Mouse (Mus musculus) kidney, embryonic 16.5 days (tissue): Measurements from ENCODE around the gene Vmn1r16. TPM values are rescaled to one million over a fixed set of nuclear protein-coding genes. Genes with fewer than 3 reads are reported as not detected.
"Not testable (repeated sequence)": the region's sequence is repeated elsewhere in the genome, so short reads cannot be mapped to it uniquely, and the experiment has no call there.

ENCODE experiments used
- ATAC-seq: fragments of 200-750 bp; cut with Nextera tagmentation; 2 replicates; pipeline ENCODE4 v1.8.0; 2017; ENCODE audit warnings: moderate TSS enrichment; ENCODE audit not compliant: low FRiP score, low TSS enrichment
- H3K27ac ChIP-seq: fragments of 300-500 bp; sonication (generic); 2 replicates; pipeline ENCODE4 v1.5.1; 2014; ENCODE audit warnings: low read length
- H3K27me3 ChIP-seq: fragments of 300-500 bp; sonication (generic); 2 replicates; pipeline ENCODE4 v1.6.1; 2014; ENCODE audit warnings: low read length, control low read depth, mixed read lengths; ENCODE audit not compliant: insufficient read depth
- H3K36me3 ChIP-seq: fragments of 300-500 bp; sonication (generic); 2 replicates; pipeline ENCODE4 v1.6.1; 2014; ENCODE audit warnings: low read length, control low read depth, mixed read lengths; ENCODE audit not compliant: insufficient read depth
- H3K4me1 ChIP-seq: fragments of 300-500 bp; sonication (generic); 2 replicates; pipeline ENCODE4 v1.6.1; 2014; ENCODE audit warnings: low read length, control low read depth, mixed read lengths; ENCODE audit not compliant: insufficient read depth
- H3K4me2 ChIP-seq: fragments of 300-500 bp; sonication (generic); replicated peaks from 2 replicates; pipeline ENCODE4 v1.6.1; 2014; ENCODE audit warnings: low read depth, low read length
- H3K4me3 ChIP-seq: fragments of 300-500 bp; sonication (generic); 2 replicates; pipeline ENCODE4 v1.5.1; 2014; ENCODE audit warnings: mild to moderate bottlenecking, low read length
- H3K9ac ChIP-seq: fragments of 300-500 bp; sonication (generic); replicated peaks from 2 replicates; pipeline ENCODE4 v1.6.1; 2014; ENCODE audit warnings: low read length
- H3K9me3 ChIP-seq: fragments of 300-500 bp; sonication (generic); 2 replicates; pipeline ENCODE4 v1.6.1; 2016; ENCODE audit warnings: low read length, control low read depth
- WGBS: fragments of 180-500 bp; shearing (Covaris S2); extraction: QIAGEN DNeasy Blood & Tissue Kit; methylation state at CpG from one replicate; pipeline ENCODE4 v1.1.7; 2014; 5-methylcytosine and 5-hydroxymethylcytosine counted together
- polyA plus RNA-seq: library from polyadenylated mRNA; unstranded; fragments of >200 nt; fragmentation: Nextera tagmentation; extraction: Ambion mirVana; gene quantifications from 2 replicates; pipeline ENCODE4 v1.2.1, GENCODE M21; 2015

The Vmn1r16 gene
- polyA plus RNA-seq, result not detected in 2 replicates

GRCm38 (mm10) chr6:57329394-57329793 lies at the start of gene Vmn1r16:
Vmn1r16 (minus strand) TSS chr6:57329494.
- WGBS, result 73% methylated on average over 3 of the region's 3 CpGs
- Histone ChIP-seq H3K36me3 (no peaks in the 10 kb centered on the region), H3K4me2 (no peak within 1 kb of the TSS), H3K4me3 (no peak within 1 kb of the TSS), H3K9me3 (no peaks in the 10 kb centered on the region), H3K27me3 (no peaks in the 10 kb centered on the region), H3K9ac (no peak within 1 kb of the TSS), H3K27ac (no peak within 1 kb of the TSS), H3K4me1 (no peaks in the 10 kb centered on the region)
- no peak for ATAC-seq

- Histone ChIP-seq H3K4me1 (no peaks in the 10 kb centered on the region), H3K4me2 (no peak overlapping the region), H3K9ac (no peak overlapping the region), H3K36me3 (no peaks in the 10 kb centered on the region), H3K4me3 (no peak overlapping the region), H3K9me3 (no peaks in the 10 kb centered on the region), H3K27ac (no peak overlapping the region), H3K27me3 (no peaks in the 10 kb centered on the region)
- WGBS, result 89% methylated on average over 1 of the region's 1 CpGs
- ATAC-seq, result no peak
These were observed 38.2 kb upstream of the Vmn1r16 start for GRCm38 (mm10) chr6:57367496-57367895.

- H3K27me3 ChIP-seq, H3K36me3 ChIP-seq, H3K27ac ChIP-seq, H3K4me2 ChIP-seq, H3K4me1 ChIP-seq, ATAC-seq, H3K4me3 ChIP-seq, H3K9ac ChIP-seq, H3K9me3 ChIP-seq: not testable (repeated sequence)
- WGBS, result 82% methylated on average over 1 of the region's 1 CpGs
These were observed 36.6 kb upstream of the Vmn1r16 start for GRCm38 (mm10) chr6:57365866-57366265.

DNA sequence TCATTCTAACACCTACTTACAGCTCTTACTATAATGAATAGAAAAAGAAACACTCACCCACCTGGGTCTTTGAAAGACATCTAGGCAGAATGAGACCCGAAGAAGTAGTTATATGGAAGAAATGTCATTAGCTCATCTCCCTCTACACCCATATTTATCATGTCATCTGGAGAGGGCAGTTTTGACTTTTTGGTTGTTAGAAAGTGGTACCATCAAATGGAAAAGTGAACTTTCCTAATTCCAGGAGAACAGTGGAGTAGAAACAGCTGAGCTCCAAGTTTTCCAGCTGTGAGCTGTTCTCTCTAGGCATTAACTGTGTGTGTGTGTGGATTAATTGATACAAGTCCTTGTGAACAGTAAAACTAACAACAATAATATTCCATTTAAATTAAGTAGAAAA lies 34.3 kb upstream of the Vmn1r16 start, which contains the start of gene Vmn1r17:
TSS of gene Vmn1r17 (minus strand) at position 101 of the 400 bp plus-strand sequence.
- 84% methylated on average over 1 of the region's 1 CpGs for WGBS
- no peak within 1 kb of the TSS for H3K4me2 ChIP-seq
- H3K9ac ChIP-seq, result no peak within 1 kb of the TSS
- no peak for ATAC-seq
- no peaks in the 10 kb centered on the region for H3K27me3 ChIP-seq
- H3K27ac ChIP-seq, result no peak within 1 kb of the TSS
- no peaks in the 10 kb centered on the region for H3K36me3 ChIP-seq
- H3K9me3 ChIP-seq, result no peaks in the 10 kb centered on the region
- H3K4me1 ChIP-seq, result no peaks in the 10 kb centered on the region
- no peak within 1 kb of the TSS for H3K4me3 ChIP-seq

DNA sequence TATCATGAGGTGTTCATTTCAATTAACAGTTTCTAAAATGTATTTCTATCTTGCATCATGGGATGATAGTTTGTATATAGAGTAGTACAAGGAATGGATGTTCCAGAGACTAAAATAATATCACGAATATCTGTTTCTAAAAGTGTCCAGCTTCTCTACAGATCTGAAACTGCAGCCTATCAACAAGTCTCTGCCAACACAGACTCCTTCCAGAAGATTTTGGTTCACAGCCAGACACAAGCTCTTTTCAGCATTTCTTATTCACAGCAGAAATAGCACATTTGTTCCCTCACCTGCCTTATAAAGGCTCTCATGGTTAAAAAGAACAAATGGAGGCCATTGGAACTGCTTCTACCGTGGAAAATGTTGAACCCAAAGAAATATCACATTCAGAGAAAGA lies 27.6 kb upstream of the Vmn1r16 start:
- H3K4me2 ChIP-seq, result no peak overlapping the region
- H3K9me3 ChIP-seq, result no peaks in the 10 kb centered on the region
- H3K27me3 ChIP-seq, result no peaks in the 10 kb centered on the region
- ATAC-seq, result no peak
- 80% methylated on average over 2 of the region's 2 CpGs for WGBS
- no peak overlapping the region for H3K4me3 ChIP-seq
- H3K27ac ChIP-seq, result no peak overlapping the region
- H3K4me1 ChIP-seq, result no peaks in the 10 kb centered on the region
- no peak overlapping the region for H3K9ac ChIP-seq
- H3K36me3 ChIP-seq, result no peaks in the 10 kb centered on the region

GRCm38 (mm10) chr6:57326176-57326575 lies 3.1 kb downstream of the Vmn1r16 start:
- no peaks in the 10 kb centered on the region for H3K9me3 ChIP-seq
- no peaks in the 10 kb centered on the region for H3K36me3 ChIP-seq
- no peak overlapping the region for H3K27ac ChIP-seq
- H3K9ac ChIP-seq, result no peak overlapping the region
- no peaks in the 10 kb centered on the region for H3K27me3 ChIP-seq
- ATAC-seq, result no peak
- no peak overlapping the region for H3K4me3 ChIP-seq
- H3K4me2 ChIP-seq, result no peak overlapping the region
- no peaks in the 10 kb centered on the region for H3K4me1 ChIP-seq

DNA sequence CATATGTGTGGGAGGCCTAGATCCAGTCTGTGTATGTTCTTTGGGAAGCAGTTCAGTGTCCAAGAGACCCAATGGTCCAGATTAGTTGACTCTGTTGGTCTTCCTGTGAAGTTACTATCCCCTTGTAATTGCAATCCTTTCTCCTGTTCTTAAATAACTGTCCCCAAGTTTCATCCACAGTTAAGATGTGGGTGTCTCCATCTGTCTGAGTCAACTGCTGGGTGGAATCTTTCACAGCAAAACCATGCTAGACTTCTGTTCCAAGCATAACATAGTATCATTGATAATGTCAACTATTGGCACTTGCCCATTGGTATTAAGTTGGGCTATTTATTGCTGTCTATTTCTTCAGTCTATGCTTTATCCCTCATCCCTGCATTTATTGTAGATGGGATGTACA lies 50.3 kb downstream of the Vmn1r16 start:
- no peak for ATAC-seq
- Histone ChIP-seq H3K4me2 (no peak overlapping the region), H3K9ac (no peak overlapping the region), H3K4me1 (no peaks in the 10 kb centered on the region), H3K27me3 (no peaks in the 10 kb centered on the region), H3K27ac (no peak overlapping the region), H3K36me3 (no peaks in the 10 kb centered on the region), H3K9me3 (no peaks in the 10 kb centered on the region), H3K4me3 (no peak overlapping the region)

DNA sequence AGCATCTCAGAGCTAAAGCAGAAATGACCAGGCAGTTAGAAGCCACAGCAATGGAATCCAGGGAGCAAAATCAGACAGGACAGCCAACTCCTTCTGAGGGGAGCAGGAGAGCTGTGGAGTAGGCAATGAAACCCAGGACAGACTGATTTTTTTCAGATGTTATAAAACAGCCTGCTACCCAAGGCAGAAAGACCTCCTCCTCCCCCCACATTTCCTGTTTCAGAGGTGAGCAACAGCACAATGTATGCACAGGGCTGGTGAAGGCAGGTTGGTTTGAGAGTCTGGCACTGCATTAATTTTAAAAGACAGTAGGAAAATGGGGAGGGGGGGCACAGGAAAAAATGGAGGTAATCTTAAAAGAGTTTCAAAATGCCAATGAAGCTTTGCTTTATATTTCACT lies 56.8 kb downstream of the Vmn1r16 start:
- Histone ChIP-seq H3K27ac (no peak overlapping the region), H3K27me3 (no peaks in the 10 kb centered on the region), H3K9me3 (no peaks in the 10 kb centered on the region), H3K4me2 (no peak overlapping the region), H3K9ac (no peak overlapping the region), H3K36me3 (no peaks in the 10 kb centered on the region), H3K4me3 (no peak overlapping the region), H3K4me1 (no peaks in the 10 kb centered on the region)
- ATAC-seq, result no peak

GRCm38 (mm10) chr6:57271881-57272280 lies 57.4 kb downstream of the Vmn1r16 start:
- 75% methylated on average over 3 of the region's 3 CpGs for WGBS
- Histone ChIP-seq H3K4me1 (no peaks in the 10 kb centered on the region), H3K27ac (no peak overlapping the region), H3K36me3 (no peaks in the 10 kb centered on the region), H3K4me2 (no peak overlapping the region), H3K4me3 (no peak overlapping the region), H3K9me3 (no peaks in the 10 kb centered on the region), H3K9ac (no peak overlapping the region), H3K27me3 (no peaks in the 10 kb centered on the region)
- no peak for ATAC-seq
